Mouse (Mus musculus) C2C12 (cell line): ENCODE results near the gene Gzmn. TPM values are rescaled to one million over a fixed set of nuclear protein-coding genes. Genes with fewer than 3 reads are reported as not detected.
A peak's percentile ranks its signal among the peaks of the same experiment; 100 is the strongest.
"Not testable (repeated sequence)": the region's sequence is repeated elsewhere in the genome, so short reads cannot be mapped to it uniquely, and the experiment has no call there.

Experiments
- H3K27me3 ChIP-seq: one replicate; pipeline ENCODE4 v1.6.1; 2011; ENCODE audit not compliant: control insufficient read depth, insufficient read depth, insufficient read length
- H3K36me3 ChIP-seq: one replicate; pipeline ENCODE4 v1.6.1; 2011; ENCODE audit not compliant: control insufficient read depth, insufficient read depth
- H3K4me3 ChIP-seq: one replicate; pipeline ENCODE4 v1.5.1; 2011; ENCODE audit warnings: mild to moderate bottlenecking, control low read depth; ENCODE audit not compliant: poor library complexity, insufficient read depth, severe bottlenecking
- H3K79me2 ChIP-seq: one replicate; pipeline ENCODE4 v1.6.1; 2011; ENCODE audit not compliant: control insufficient read depth, insufficient read depth
- H3K79me3 ChIP-seq: one replicate; pipeline ENCODE4 v1.6.1; 2011; ENCODE audit warnings: low read depth, control low read depth
- H3ac ChIP-seq: one replicate; pipeline ENCODE3; 2011; ENCODE audit warnings: low read depth; ENCODE audit not compliant: control insufficient read depth, insufficient read length
- CEBPB ChIP-seq: IDR thresholded peaks from one replicate; pipeline ENCODE4 v1.6.1; 2011; ENCODE audit warnings: low read depth, mild to moderate bottlenecking, control low read depth, moderate library complexity
- CTCF ChIP-seq: IDR thresholded peaks from one replicate; pipeline ENCODE4 v1.5.1; 2011; ENCODE audit not compliant: control insufficient read depth, insufficient read depth, insufficient read length
- FOSL1 ChIP-seq: IDR thresholded peaks from one replicate; pipeline ENCODE4 v1.8.0; 2011; ENCODE audit warnings: mild to moderate bottlenecking, low read length; ENCODE audit not compliant: poor library complexity, insufficient read depth, severe bottlenecking
- MAX ChIP-seq: IDR thresholded peaks from one replicate; pipeline ENCODE4 v1.6.1; 2011; ENCODE audit warnings: mild to moderate bottlenecking, control low read depth
- MYOD1 ChIP-seq: IDR thresholded peaks from one replicate; pipeline ENCODE4 v1.6.1; 2011; ENCODE audit warnings: low read depth; ENCODE audit not compliant: control insufficient read depth, insufficient read length
- MYOG ChIP-seq: IDR thresholded peaks from one replicate; pipeline ENCODE4 v1.6.1; 2011; ENCODE audit not compliant: control insufficient read depth, insufficient read length; ENCODE audit errors: extremely low read depth
- USF1 ChIP-seq: IDR thresholded peaks from one replicate; pipeline ENCODE4 v1.6.1; 2011; ENCODE audit warnings: low read depth, mild to moderate bottlenecking, control low read depth, moderate library complexity
- polyA plus RNA-seq: library from polyadenylated mRNA; unstranded; fragments of >200 nt; fragmentation: generic; extraction: Trizol; gene quantifications from one replicate; pipeline ENCODE4 v1.2.1, GENCODE M21; 2012; ENCODE audit warnings: missing spikeins

Gene Gzmn
- polyA plus RNA-seq, 1 experiment = not detected

DNA sequence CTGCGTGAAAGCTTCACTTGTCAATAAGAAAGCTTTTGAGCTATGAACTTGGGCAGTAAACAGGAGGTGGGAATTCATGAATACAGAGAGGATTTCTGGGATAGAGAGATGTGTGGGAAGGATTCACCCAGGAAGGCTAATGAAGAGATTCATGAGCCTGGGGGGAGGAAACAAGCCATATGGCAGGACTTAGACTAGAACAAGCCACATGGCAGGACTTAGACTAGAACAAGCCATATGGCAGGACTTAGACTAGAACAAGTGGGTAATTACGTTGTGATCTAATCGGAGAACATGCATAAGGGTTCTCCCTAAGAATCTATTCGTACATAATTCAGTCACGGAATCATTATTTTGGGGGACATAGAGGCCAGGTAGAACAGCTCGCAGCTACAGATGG lies 1.0 kb downstream of the Gzmn start:
- TF ChIP-seq CEBPB (no peak), FOSL1 (no peak), USF1 (no peak)
- no peak overlapping the region for H3K4me3 ChIP-seq
- H3ac ChIP-seq = no peak overlapping the region
- H3K27me3 ChIP-seq = peaks cover 8% of the 10 kb centered on the region
- H3K79me3 ChIP-seq = no peaks in the 10 kb centered on the region
- H3K36me3 ChIP-seq = no peaks in the 10 kb centered on the region
- no peaks in the 10 kb centered on the region for H3K79me2 ChIP-seq

DNA sequence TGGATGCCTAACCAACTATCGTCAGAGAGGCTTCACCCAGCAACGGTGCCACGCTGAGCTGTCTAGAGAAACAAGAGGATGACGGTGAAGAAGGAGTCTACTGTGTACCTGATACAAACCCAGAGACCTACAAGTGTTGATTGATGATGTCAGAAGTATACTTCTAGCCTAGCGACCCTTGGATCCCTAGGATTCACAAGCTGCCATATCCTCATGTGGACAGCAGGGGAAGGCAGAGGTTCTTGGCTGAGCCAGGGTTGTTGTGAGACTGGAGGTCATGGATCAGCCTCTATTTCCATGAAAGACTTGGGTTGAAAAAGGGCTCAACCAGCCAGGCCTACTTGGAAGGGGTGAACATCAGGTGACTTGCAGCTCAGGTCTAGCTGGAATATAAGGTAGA lies 1.7 kb downstream of the Gzmn start:
- Histone ChIP-seq H3K36me3 (no peaks in the 10 kb centered on the region), H3K4me3 (no peak overlapping the region), H3K79me2 (no peaks in the 10 kb centered on the region), H3ac (no peak overlapping the region), H3K27me3 (peaks cover 8% of the 10 kb centered on the region), H3K79me3 (no peaks in the 10 kb centered on the region)
- TF ChIP-seq MYOG (no peak), MYOD1 (no peak), FOSL1 (no peak), MAX (no peak), USF1 (no peak), CTCF (no peak), CEBPB (no peak)

DNA sequence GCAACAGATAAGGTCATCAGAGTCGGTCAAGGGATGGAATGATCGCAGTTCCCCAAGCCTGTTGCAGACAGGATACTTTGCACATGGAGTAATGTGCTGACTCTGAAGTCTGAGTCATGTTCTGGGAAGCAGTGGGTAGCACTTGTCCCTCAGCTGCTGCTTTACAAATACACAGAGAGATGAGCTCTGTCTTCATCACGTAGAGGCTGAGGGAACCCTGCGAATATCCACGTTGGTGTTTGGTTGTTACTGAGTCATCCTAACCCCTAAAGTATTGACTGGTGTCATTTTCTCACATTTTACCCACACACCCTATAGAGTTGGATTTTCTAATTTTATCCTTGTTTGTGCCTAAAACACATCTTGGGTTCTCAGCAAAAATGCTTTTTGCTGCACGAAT lies 6.4 kb downstream of the Gzmn start:
- TF ChIP-seq MAX = no peak
- TF ChIP-seq MYOD1 = peak; percentile 13
- Histone ChIP-seq H3ac (no peak overlapping the region), H3K79me2 (no peaks in the 10 kb centered on the region), H3K36me3 (no peaks in the 10 kb centered on the region), H3K4me3 (no peak overlapping the region), H3K27me3 (peaks cover under 1% of the 10 kb centered on the region), H3K79me3 (no peaks in the 10 kb centered on the region)

DNA sequence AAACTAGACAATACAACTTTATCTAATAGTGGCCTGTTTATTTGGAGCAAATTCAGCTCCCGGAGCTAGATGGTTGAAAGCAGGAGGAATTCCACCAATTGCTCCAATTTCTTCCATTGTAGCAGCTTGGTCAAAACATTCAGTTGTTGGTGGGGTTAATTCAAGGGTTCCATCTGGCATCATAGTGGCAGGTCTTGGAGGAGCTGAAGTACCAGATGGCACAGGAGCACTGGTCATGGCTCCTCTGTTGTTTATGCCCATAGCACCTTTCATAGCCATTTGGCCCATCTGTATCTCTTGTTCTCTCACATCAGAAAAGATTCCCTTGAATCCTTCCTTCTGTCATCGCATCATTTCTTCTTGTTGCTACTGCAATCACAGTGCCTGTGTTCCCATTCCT lies 12.3 kb downstream of the Gzmn start:
- TF ChIP-seq USF1 (no peak), MYOD1 (no peak), CEBPB (no peak), MAX (no peak), CTCF (no peak), FOSL1 (no peak), MYOG (no peak)
- H3K4me3 ChIP-seq = no peak overlapping the region
- no peaks in the 10 kb centered on the region for H3K36me3 ChIP-seq
- H3ac ChIP-seq = no peak overlapping the region
- no peaks in the 10 kb centered on the region for H3K79me3 ChIP-seq
- H3K27me3 ChIP-seq = no peaks in the 10 kb centered on the region
- H3K79me2 ChIP-seq = no peaks in the 10 kb centered on the region

DNA sequence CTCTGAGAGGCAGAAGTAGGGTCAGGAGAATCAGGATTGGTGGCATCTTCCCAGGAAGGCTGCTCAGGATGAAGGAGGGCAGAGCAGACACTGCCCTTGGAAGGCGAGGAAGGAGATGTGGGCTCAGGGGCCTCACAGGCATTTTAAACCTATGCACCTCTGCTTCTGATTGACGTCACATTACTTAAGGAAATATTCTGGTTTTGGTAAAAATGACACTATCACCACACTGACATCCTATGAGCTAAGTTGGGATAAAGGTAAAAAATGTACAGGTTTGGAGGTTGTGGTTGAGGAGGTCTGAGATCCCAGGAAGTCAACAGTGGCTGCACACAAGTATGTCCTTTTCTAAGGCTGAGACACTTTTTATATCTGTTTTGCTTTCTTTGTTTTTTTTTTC lies 14.9 kb downstream of the Gzmn start, which contains the start of gene Gzmg:
TSS of gene Gzmg (minus strand) at position 101 of the 400 bp plus-strand sequence.
- H3ac ChIP-seq, H3K4me3 ChIP-seq, H3K27me3 ChIP-seq, H3K36me3 ChIP-seq, H3K79me2 ChIP-seq, H3K79me3 ChIP-seq: not testable (repeated sequence)

DNA sequence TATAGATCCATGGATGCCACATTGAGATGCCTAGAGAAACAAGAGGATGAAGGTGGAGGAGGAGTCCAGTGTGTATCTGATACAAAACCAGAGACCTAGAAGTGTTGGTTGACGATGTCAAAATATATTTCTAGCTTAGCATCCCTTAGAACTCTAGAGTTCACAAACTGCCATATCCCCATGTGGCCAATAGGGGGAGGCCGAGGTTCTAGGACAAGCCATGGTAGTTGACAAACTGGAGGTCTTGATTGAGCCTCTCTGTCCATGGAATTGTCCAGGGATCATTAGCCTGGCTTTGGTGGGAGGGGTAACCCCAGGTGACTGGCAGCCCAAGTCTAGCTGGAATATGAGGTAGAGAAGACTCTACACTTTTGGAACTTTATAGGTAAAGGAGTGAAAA lies 19.1 kb downstream of the Gzmn start:
- no peaks in the 10 kb centered on the region for H3K27me3 ChIP-seq
- TF ChIP-seq CTCF = no peak
- no peak for TF ChIP-seq USF1
- TF ChIP-seq FOSL1 = no peak
- no peak for TF ChIP-seq MYOG
- TF ChIP-seq MAX = no peak
- H3K4me3 ChIP-seq = no peak overlapping the region
- no peak overlapping the region for H3ac ChIP-seq
- no peaks in the 10 kb centered on the region for H3K36me3 ChIP-seq
- H3K79me2 ChIP-seq = no peaks in the 10 kb centered on the region
- H3K79me3 ChIP-seq = no peaks in the 10 kb centered on the region

DNA sequence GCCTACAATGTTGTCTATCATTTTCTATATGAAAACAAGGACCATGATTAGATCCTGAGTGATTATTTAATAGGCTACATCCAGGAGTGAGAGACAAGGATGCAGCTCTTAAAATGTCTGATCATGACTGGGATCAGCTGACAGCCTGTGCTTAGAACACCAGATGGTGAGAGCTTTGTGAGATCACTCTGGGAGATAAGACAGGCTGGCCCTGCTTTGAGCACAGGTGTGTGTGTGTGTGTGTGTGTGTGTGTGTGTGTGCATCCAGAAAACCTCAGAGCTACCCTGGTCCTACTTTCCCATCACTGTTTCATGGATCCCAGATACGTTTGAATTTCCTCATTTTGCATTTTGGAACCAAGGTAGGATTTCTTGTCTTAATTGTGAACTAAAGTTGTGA lies 40.7 kb downstream of the Gzmn start:
- H3K27me3 ChIP-seq = not testable (repeated sequence)

DNA sequence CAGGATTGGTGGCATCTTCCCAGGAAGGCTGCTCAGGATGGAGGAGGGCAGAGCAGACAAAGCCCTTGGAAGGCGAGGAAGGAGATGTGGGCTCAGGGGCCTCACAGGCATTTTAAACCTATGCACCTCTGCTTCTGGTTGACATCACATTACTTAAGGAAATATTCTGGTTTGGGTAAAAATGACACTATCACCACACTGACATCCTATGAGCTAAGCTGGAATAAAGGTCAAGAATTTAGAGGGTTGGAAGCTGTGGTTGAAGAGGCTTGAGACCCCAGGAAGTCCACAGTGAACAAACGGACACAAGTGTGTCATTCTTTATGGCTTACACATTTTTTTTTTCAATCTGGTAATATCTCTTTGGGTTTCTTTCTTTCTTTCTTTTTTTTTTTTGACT lies 41.9 kb downstream of the Gzmn start, which contains the start of gene Gzmd:
TSS of gene Gzmd (minus strand) at position 101 of the 400 bp plus-strand sequence.
- H3K79me3 ChIP-seq, H3K79me2 ChIP-seq, H3K36me3 ChIP-seq, H3K27me3 ChIP-seq, H3K4me3 ChIP-seq, H3ac ChIP-seq: not testable (repeated sequence)

More for the DNA sequence above, 40.7 kb downstream of the Gzmn start:
- H3K4me3 ChIP-seq, H3K79me3 ChIP-seq, H3K36me3 ChIP-seq, H3ac ChIP-seq, H3K79me2 ChIP-seq: not testable (repeated sequence)
